ENCODE assay signal across 24 mouse cellular contexts in genomic region chr4:104551390-104552070, GRCm38 (mm10).
DNase-seq lines count a peak whose midpoint lies in the region; ATAC-seq and TF ChIP-seq lines count a peak whose summit lies in the region.
"Had no signal": no experiment of that assay in that cellular context is flagged by ENCODE, and none has a peak within 500 bp of the region (broad histone marks: within the 10 kb centered on the region; RNA-seq: fewer than 3 reads in every experiment).

No protein-coding gene starts in this region.

- H3K4me3 ChIP-seq in heart, embryonic 11.5 days (ENCODE audit: low read depth, low read length) = no peak overlapping the region
- no peak overlapping the region for H3K4me3 ChIP-seq in left cerebral cortex, adult 2 months
- H3K4me3 ChIP-seq: forebrain, embryonic 10.5 days; forebrain, embryonic 13.5 days; heart, adult 2 months; heart, embryonic 10.5 days; hindbrain, embryonic 12.5 days; hindbrain, embryonic 15.5 days had no signal

- H3K4me2 ChIP-seq in heart, embryonic 11.5 days = no peak overlapping the region
- H3K4me2 ChIP-seq: forebrain, embryonic 13.5 days; hindbrain, embryonic 12.5 days; hindbrain, embryonic 15.5 days had no signal

- 82% methylated on average over 17 of the region's 17 CpGs for WGBS in heart, embryonic 11.5 days (ENCODE audit: insufficient replicate concordance)

- no peak overlapping the region for H3K27ac ChIP-seq in heart, embryonic 11.5 days (ENCODE audit: low read depth, low read length)
- no peak overlapping the region for H3K27ac ChIP-seq in left cerebral cortex, adult 2 months
- H3K27ac ChIP-seq: forebrain, embryonic 10.5 days; forebrain, embryonic 13.5 days; heart, adult 2 months; heart, embryonic 10.5 days; hindbrain, embryonic 12.5 days; hindbrain, embryonic 15.5 days had no signal

- H3K27me3 ChIP-seq in heart, embryonic 11.5 days (ENCODE audit: control insufficient read depth, insufficient read depth, low read length) = no peaks in the 10 kb centered on the region
- H3K27me3 ChIP-seq: CH12.LX; hindbrain, embryonic 12.5 days; hindbrain, embryonic 15.5 days had no signal

- H3K4me1 ChIP-seq in heart, embryonic 11.5 days (ENCODE audit: control insufficient read depth, insufficient read depth, low read length) = no peaks in the 10 kb centered on the region
- H3K4me1 ChIP-seq: heart, embryonic 10.5 days had no signal

- H3K9me3 ChIP-seq in heart, embryonic 11.5 days (replicated peaks; ENCODE audit: control insufficient read depth, low read length) = no peaks in the 10 kb centered on the region
- H3K9me3 ChIP-seq: forebrain, embryonic 10.5 days; forebrain, embryonic 13.5 days; heart, embryonic 10.5 days; hindbrain, embryonic 12.5 days; hindbrain, embryonic 15.5 days had no signal

- no peak for ATAC-seq in heart, embryonic 11.5 days (replicated peaks; ENCODE audit: insufficient number of reproducible peaks, low FRiP score, low TSS enrichment)
- ATAC-seq: activated CD4-positive, CD25-positive, alpha-beta regulatory T cell, adult 4 months; forebrain, embryonic 13.5 days; forebrain, embryonic 16.5 days had no signal

- intact Hi-C loops in left cerebral cortex, adult 2 months (cut with DNase I) = loop anchor here (5.0 kb wide), 1 partner anchor 126 kb away; no protein-coding TSS in a partner anchor
- intact Hi-C loops in left cerebral cortex, postnatal 36 days (cut with DNase I) = no loop called here

- H3K36me3 ChIP-seq in heart, embryonic 11.5 days (ENCODE audit: control insufficient read depth, insufficient read depth, low read length) = no peaks in the 10 kb centered on the region
- H3K36me3 ChIP-seq: forebrain, embryonic 10.5 days; G1E; heart, embryonic 10.5 days; hindbrain, embryonic 12.5 days; hindbrain, embryonic 15.5 days had no signal

- H3K9ac ChIP-seq in heart, embryonic 11.5 days (ENCODE audit: low read depth, low read length) = no peak overlapping the region
- H3K9ac ChIP-seq: forebrain, embryonic 13.5 days; hindbrain, embryonic 12.5 days; hindbrain, embryonic 15.5 days had no signal

- DNase-seq in heart, adult 11 months = peak; percentile 85
- no peak for DNase-seq in left cerebral cortex, adult 2 months (ENCODE audit: extremely low spot score in 1 of 2, low spot score in 2 of 2)
- DNase-seq in left cerebral cortex, postnatal 36 days (ENCODE audit: low spot score in 2 of 2) = no peak
- peak; percentile 8 for DNase-seq in right cerebral cortex, postnatal 4 days
- no peak for DNase-seq in right cerebral cortex, adult 2 months (ENCODE audit: low spot score in 2 of 2)
- no peak for DNase-seq in T-cell, adult 2 months (ENCODE audit: low spot score)
- DNase-seq: adrenal gland, adult 8-10 months; adrenal gland, postnatal 25 days; B cell, adult 2 months; cerebellum, adult 18-20 months; cerebellum, adult 9-10 months; cerebellum, postnatal 14 days; gastrocnemius, postnatal 25 days; heart, adult 2 months had no signal

- TF ChIP-seq CTCF in left cerebral cortex, adult 2 months (IDR thresholded peaks at IDR 0.05) = peak; percentile 21

Comparison
In these comparisons a context has a peak if more than half of its experiments do, and no peak if none do; other contexts are left out.
1. DNase-seq: peak in heart, adult 11 months (single experiment) and right cerebral cortex, postnatal 4 days (single experiment); none in left cerebral cortex, adult 2 months (0 of 2), left cerebral cortex, postnatal 36 days (0 of 2), right cerebral cortex, adult 2 months (0 of 2) and T-cell, adult 2 months (single experiment).